Mouse (Mus musculus) cerebellum, adult 2 months (tissue): ENCODE results near the gene Epb41.

Experiments
- CTCF ChIP-seq: fragments of 200-500 bp; IDR thresholded peaks from 2 replicates; pipeline ENCODE4 v1.5.1; 2011; ENCODE audit warnings: low read depth, mild to moderate bottlenecking, control low read depth, low read length, moderate library complexity, borderline replicate concordance; ENCODE audit not compliant: insufficient read depth
- POLR2A ChIP-seq: fragments of 200-500 bp; IDR thresholded peaks from 2 replicates; pipeline ENCODE4 v1.6.1; 2011; ENCODE audit warnings: low read length, control low read depth, borderline replicate concordance; ENCODE audit not compliant: insufficient read depth

- TF ChIP-seq CTCF (peak; percentile 81), POLR2A (no peak)
Observed at GRCm38 (mm10) chr4:131916425-131916824, 158.7 kb downstream of the Epb41 start.
